Mouse (Mus musculus) CH12.LX (cell line): ENCODE measurements around the gene Gstk1. TPM values are rescaled to one million over a fixed set of nuclear protein-coding genes. Genes with fewer than 3 reads are reported as not detected.

ENCODE experiments used
- DNase-seq: peaks from one replicate; pipeline ENCODE4 v3.0.0-alpha.2; 2013; ENCODE audit errors: extremely low read depth
- H3K27ac ChIP-seq: 2 replicates; pipeline ENCODE4 v1.5.1; 2012; ENCODE audit warnings: low read depth, mild to moderate bottlenecking, control low read depth, moderate library complexity; ENCODE audit not compliant: insufficient read depth
- H3K27me3 ChIP-seq: replicated peaks from 2 replicates; pipeline ENCODE3; 2012; ENCODE audit warnings: inconsistent platforms
- H3K36me3 ChIP-seq, 2 experiments: replicated peaks in 1 of 2; 2 replicates each; pipeline versions ENCODE3 to v1.6.1; 2012; ENCODE audit warnings: inconsistent platforms in 1 of 2, low read length in 1 of 2, mild to moderate bottlenecking in 1 of 2, mixed read lengths in 1 of 2, moderate library complexity in 1 of 2; ENCODE audit not compliant: control insufficient read depth in 1 of 2, insufficient read depth in 1 of 2
- H3K4me1 ChIP-seq, 2 experiments: 2 replicates each; pipeline ENCODE4 v1.6.1; 2012; ENCODE audit warnings: inconsistent platforms in 1 of 2, moderate library complexity in 1 of 2; ENCODE audit not compliant: insufficient read depth in 2 of 2, control insufficient read depth in 1 of 2
- H3K4me2 ChIP-seq: 2 replicates; pipeline ENCODE4 v1.6.1; 2012; ENCODE audit warnings: low read depth, mild to moderate bottlenecking, control low read depth; ENCODE audit not compliant: poor library complexity, insufficient read depth, severe bottlenecking
- H3K4me3 ChIP-seq, 3 experiments: fragments of 150-350 bp in 1 of 3; sonication (generic) in 1 of 3; replicated peaks in 1 of 3; 2 replicates each; pipeline versions ENCODE3 to v1.5.1; 2011 to 2012; ENCODE audit warnings: low read depth in 2 of 3, low read length in 2 of 3, mild to moderate bottlenecking in 2 of 3, moderate library complexity in 2 of 3, control low read depth in 1 of 3, improper control_type of control experiment in 1 of 3, inconsistent platforms in 1 of 3, mixed read lengths in 1 of 3; ENCODE audit not compliant: poor library complexity in 1 of 3
- H3K79me2 ChIP-seq: replicated peaks from 2 replicates; pipeline ENCODE4 v1.6.1; 2012; ENCODE audit warnings: mild to moderate bottlenecking, moderate library complexity; ENCODE audit not compliant: control insufficient read depth, poor library complexity, insufficient read depth, severe bottlenecking; ENCODE audit errors: extremely low read depth
- H3K9ac ChIP-seq: 2 replicates; pipeline ENCODE4 v1.6.1; 2012; ENCODE audit warnings: low read depth, mild to moderate bottlenecking, control low read depth, moderate library complexity; ENCODE audit not compliant: insufficient read depth
- H3K9me3 ChIP-seq: replicated peaks from 2 replicates; pipeline ENCODE3; 2012; ENCODE audit warnings: low read length, inconsistent platforms, mixed read lengths
- BHLHE40 ChIP-seq: IDR thresholded peaks from 2 replicates; pipeline ENCODE4 v1.6.1; 2011; ENCODE audit warnings: mild to moderate bottlenecking, low read depth, low read length, improper control_type of control experiment
- CHD1 ChIP-seq: IDR thresholded peaks from 2 replicates; pipeline ENCODE4 v1.6.1; 2012; ENCODE audit warnings: low read depth, low read length, improper control_type of control experiment, inconsistent platforms
- CHD2 ChIP-seq: IDR thresholded peaks from 2 replicates; pipeline ENCODE4 v1.6.1; 2011; ENCODE audit warnings: low read length, improper control_type of control experiment
- CTCF ChIP-seq, 2 experiments: IDR thresholded peaks in 1 of 2; conservative IDR thresholded peaks in 1 of 2; 2 replicates each; pipeline ENCODE4 v1.5.1; 2011 to 2012; ENCODE audit warnings: low read depth in 2 of 2, low read length in 2 of 2, improper control_type of control experiment in 1 of 2, inconsistent platforms in 1 of 2, mild to moderate bottlenecking in 1 of 2, moderate library complexity in 1 of 2
- ETS1 ChIP-seq: conservative IDR thresholded peaks from 2 replicates; pipeline ENCODE4 v1.6.1; 2012; ENCODE audit warnings: low read depth, mild to moderate bottlenecking, inconsistent platforms, low read length, improper control_type of control experiment, moderate library complexity
- JUND ChIP-seq: conservative IDR thresholded peaks from 2 replicates; pipeline ENCODE4 v1.6.1; 2011; ENCODE audit warnings: low read depth, low read length, improper control_type of control experiment
- KAT2A ChIP-seq: IDR thresholded peaks from 2 replicates; pipeline ENCODE4 v1.6.1; 2012; ENCODE audit warnings: low read length, improper control_type of control experiment, inconsistent platforms; ENCODE audit not compliant: insufficient replicate concordance
- MAFK ChIP-seq: IDR thresholded peaks from 2 replicates; pipeline ENCODE4 v1.6.1; 2011; ENCODE audit warnings: low read length, improper control_type of control experiment; ENCODE audit not compliant: insufficient replicate concordance
- MAX ChIP-seq: IDR thresholded peaks from 2 replicates; pipeline ENCODE4 v1.6.1; 2011; ENCODE audit warnings: low read length, improper control_type of control experiment
- MXI1 ChIP-seq: IDR thresholded peaks from 2 replicates; pipeline ENCODE4 v1.6.1; 2011; ENCODE audit warnings: mild to moderate bottlenecking, low read depth, low read length, improper control_type of control experiment
- RAD21 ChIP-seq: IDR thresholded peaks from 2 replicates; pipeline ENCODE4 v1.6.1; 2011; ENCODE audit warnings: low read depth, mild to moderate bottlenecking, low read length, improper control_type of control experiment, moderate library complexity
- RCOR1 ChIP-seq: conservative IDR thresholded peaks from 2 replicates; pipeline ENCODE4 v1.6.1; 2012; ENCODE audit warnings: low read depth, mild to moderate bottlenecking, inconsistent platforms, low read length, improper control_type of control experiment
- SMC3 ChIP-seq: IDR thresholded peaks from 2 replicates; pipeline ENCODE4 v1.6.1; 2011; ENCODE audit warnings: low read depth, low read length, improper control_type of control experiment
- TCF12 ChIP-seq: IDR thresholded peaks from 2 replicates; pipeline ENCODE4 v1.6.1; 2014; ENCODE audit warnings: low read depth, mild to moderate bottlenecking, inconsistent platforms, low read length, improper control_type of control experiment
- USF2 ChIP-seq: conservative IDR thresholded peaks from 2 replicates; pipeline ENCODE4 v1.6.1; 2011; ENCODE audit warnings: low read depth, low read length, improper control_type of control experiment
- ZKSCAN1 ChIP-seq: IDR thresholded peaks from 2 replicates; pipeline ENCODE4 v1.6.1; 2012; ENCODE audit warnings: low read depth, inconsistent platforms, low read length, improper control_type of control experiment, borderline replicate concordance
- ZNF384 ChIP-seq: IDR thresholded peaks from 2 replicates; pipeline ENCODE4 v1.6.1; 2012; ENCODE audit warnings: low read depth, low read length, improper control_type of control experiment, inconsistent platforms
- dilution Hi-C: fragments of 300-500 bp; cut with MboI; formaldehyde crosslinking; loops from 2 replicates; pipeline ENCODE4 v1.14.3; 2020; ENCODE audit warnings: low sequenced_read_pairs; ENCODE audit not compliant: extremely low pct_unique_long_range_greater_than_20kb, extremely low pct_ligation_motif_present
- in situ Hi-C: fragments of 300-500 bp; cut with MboI; formaldehyde crosslinking; loops from 3 replicates; pipeline ENCODE4 v1.14.3; 2019; ENCODE audit warnings: low sequenced_read_pairs, low pct_ligation_motif_present, low pct_unique_long_range_greater_than_20kb, mixed read lengths
- polyA plus RNA-seq: library from polyadenylated mRNA; unstranded; fragments of >175 nt; gene quantifications from 2 replicates; pipeline ENCODE4 v1.2.1, GENCODE M21; 2012; ENCODE audit warnings: low read depth; ENCODE audit not compliant: insufficient read length
- total RNA-seq, 2 experiments: library from RNA; depleted of rRNA; stranded (reverse); fragments of 300-350 nt in 1 of 2; fragments of >200 nt in 1 of 2; gene quantifications; 2 replicates each; pipeline ENCODE4 v1.2.3; 2012 to 2014

Gene Gstk1
- total and polyA plus RNA-seq, 3 experiments = 0.59 to 1.0 (median 0.85) TPM

DNA sequence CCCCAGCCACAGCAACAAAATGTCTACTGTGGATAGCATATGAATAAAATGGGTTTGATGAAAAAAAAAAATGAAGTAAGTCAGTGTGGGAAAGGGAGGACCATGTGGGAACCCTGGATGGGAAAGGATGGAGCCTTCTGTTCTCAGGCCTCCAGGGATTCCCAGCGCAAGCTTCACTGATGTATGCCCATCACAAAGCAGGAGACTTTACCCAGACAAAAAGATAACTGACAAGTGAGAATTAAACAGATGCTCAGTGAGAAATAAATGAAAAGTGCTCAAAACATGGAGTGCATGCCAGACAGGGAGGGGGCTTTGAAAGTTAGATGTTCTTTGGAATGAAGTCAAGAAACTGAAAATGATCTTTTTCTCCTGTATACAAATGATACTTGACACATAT is 2.2 kb downstream of the Gstk1 start:
- DNase-seq = no peak
- no peaks in the 10 kb centered on the region for H3K27me3 ChIP-seq
- H3K4me3 ChIP-seq = no peak overlapping the region
- no peaks in the 10 kb centered on the region for H3K4me1 ChIP-seq
- H3K27ac ChIP-seq = no peak overlapping the region
- dilution Hi-C loops (no loop called here), in situ Hi-C loops (loop anchor here (25.0 kb wide), 1 partner anchor 339 kb away; the partner anchor contains the start of gene Tcaf3)
- no peaks in the 10 kb centered on the region for H3K36me3 ChIP-seq
- H3K9me3 ChIP-seq = no peaks in the 10 kb centered on the region
- H3K9ac ChIP-seq = no peak overlapping the region
- TF ChIP-seq CTCF (conservative IDR thresholded peaks at IDR 0.05 in 1 of 2, IDR thresholded peaks at IDR 0.05 in 1 of 2; ENCODE audit: low read depth in 2 of 2, low read length in 2 of 2) (no peak), RAD21 (no peak), SMC3 (no peak), USF2 (no peak), ZKSCAN1 (no peak), BHLHE40 (no peak), MXI1 (no peak), TCF12 (no peak), CHD1 (no peak)
- no peak overlapping the region for H3K4me2 ChIP-seq
- no peaks in the 10 kb centered on the region for H3K79me2 ChIP-seq

DNA sequence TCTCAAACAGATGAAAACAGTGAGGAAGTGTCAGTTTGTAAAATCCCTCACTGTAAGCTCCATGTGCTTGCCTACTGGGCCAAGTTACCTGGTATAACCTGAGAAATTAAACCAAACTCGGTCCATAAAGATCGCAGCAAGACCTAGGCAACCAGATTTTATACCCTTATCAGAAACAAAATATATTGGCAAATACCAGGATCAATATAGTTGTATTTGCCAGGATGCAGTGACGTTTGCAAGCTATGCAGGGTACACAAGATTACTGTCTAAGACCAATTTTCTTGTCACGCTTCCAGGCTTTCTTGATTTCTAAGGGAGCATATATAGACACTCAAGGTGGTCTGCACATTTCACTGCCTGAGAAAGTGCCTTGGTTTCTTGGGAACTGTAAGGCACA is 6.1 kb downstream of the Gstk1 start:
- dilution Hi-C loops (no loop called here), in situ Hi-C loops (no loop called here)
- no peak overlapping the region for H3K4me2 ChIP-seq
- H3K4me1 ChIP-seq = no peaks in the 10 kb centered on the region
- no peaks in the 10 kb centered on the region for H3K79me2 ChIP-seq
- no peaks in the 10 kb centered on the region for H3K36me3 ChIP-seq
- no peak overlapping the region for H3K4me3 ChIP-seq
- no peak for TF ChIP-seq RCOR1
- no peak for TF ChIP-seq ETS1
- no peak for TF ChIP-seq CHD2
- TF ChIP-seq ZKSCAN1 = no peak
- no peak for TF ChIP-seq ZNF384
- no peak for TF ChIP-seq KAT2A
- TF ChIP-seq BHLHE40 = no peak
- TF ChIP-seq JUND = no peak
- TF ChIP-seq RAD21 = no peak
- TF ChIP-seq MAFK = no peak
- no peak for TF ChIP-seq MAX
- no peak for DNase-seq
- no peak overlapping the region for H3K27ac ChIP-seq
- H3K9ac ChIP-seq = no peak overlapping the region
- H3K27me3 ChIP-seq = no peaks in the 10 kb centered on the region
- no peaks in the 10 kb centered on the region for H3K9me3 ChIP-seq
